Mouse (Mus musculus) retina, embryonic 14.5 days (tissue): ENCODE data around the gene Ttc13.
A peak's percentile ranks its signal among the peaks of the same experiment; 100 is the strongest.

Source experiments
- DNase-seq: peaks from one replicate; pipeline ENCODE4 v3.0.0-alpha.2; 2015; ENCODE audit warnings: low spot score

The Ttc13 gene

GRCm38 (mm10) chr8:124703526-124703925 lies 18.3 kb downstream of the Ttc13 start:
- no peak for DNase-seq

- DNase-seq = no peak
Measured at GRCm38 (mm10) chr8:124702183-124702582, 19.6 kb downstream of the Ttc13 start.

GRCm38 (mm10) chr8:124701023-124701422 lies 20.8 kb downstream of the Ttc13 start:
- no peak for DNase-seq

GRCm38 (mm10) chr8:124700271-124700670 lies 21.5 kb downstream of the Ttc13 start:
- DNase-seq = no peak

- no peak for DNase-seq
Measured at GRCm38 (mm10) chr8:124695424-124696100, 26.2 kb downstream of the Ttc13 start.

- DNase-seq = no peak
Measured at GRCm38 (mm10) chr8:124691706-124692105, 30.1 kb downstream of the Ttc13 start.

GRCm38 (mm10) chr8:124688899-124689298 lies 32.9 kb downstream of the Ttc13 start:
- DNase-seq = no peak

- DNase-seq = no peak
Measured at GRCm38 (mm10) chr8:124682218-124682617, 39.6 kb downstream of the Ttc13 start.

- DNase-seq = no peak
Measured at GRCm38 (mm10) chr8:124681792-124682157, 40.0 kb downstream of the Ttc13 start.

GRCm38 (mm10) chr8:124681077-124681791 lies 40.5 kb downstream of the Ttc13 start:
- no peak for DNase-seq

GRCm38 (mm10) chr8:124678246-124678645 lies 43.5 kb downstream of the Ttc13 start:
- DNase-seq = no peak

- peak; percentile 87 for DNase-seq
Measured at GRCm38 (mm10) chr8:124677486-124677885, 44.3 kb downstream of the Ttc13 start.

- DNase-seq = no peak
Measured at GRCm38 (mm10) chr8:124677078-124677477, 44.7 kb downstream of the Ttc13 start.

GRCm38 (mm10) chr8:124676661-124677060 lies 45.1 kb downstream of the Ttc13 start:
- no peak for DNase-seq

- DNase-seq = no peak
Measured at GRCm38 (mm10) chr8:124672345-124672744, 49.4 kb downstream of the Ttc13 start.

- DNase-seq = no peak
Measured at GRCm38 (mm10) chr8:124668798-124669197, 53.0 kb downstream of the Ttc13 start.

- DNase-seq = no peak
Measured at GRCm38 (mm10) chr8:124664414-124664813, 57.4 kb downstream of the Ttc13 start.

GRCm38 (mm10) chr8:124663874-124664230 lies 57.9 kb downstream of the Ttc13 start:
- no peak for DNase-seq

GRCm38 (mm10) chr8:124663112-124663873 lies 58.5 kb downstream of the Ttc13 start, which contains the start of gene 2310022B05Rik:
Gene 2310022B05Rik, minus strand, starts transcription at chr8:124663369.
- DNase-seq = peak; percentile 87

GRCm38 (mm10) chr8:124662446-124663111 lies 59.2 kb downstream of the Ttc13 start:
- DNase-seq = peak; percentile 28

- DNase-seq = no peak
Measured at GRCm38 (mm10) chr8:124661781-124662180, 60.0 kb downstream of the Ttc13 start.

GRCm38 (mm10) chr8:124658415-124658814 lies 63.4 kb downstream of the Ttc13 start:
- DNase-seq = no peak
